Mouse (Mus musculus): ENCODE measurements at regions not wholly inside any gene's neighbourhood (a gene's known extent, or its start where the extent isn't known, plus 50 kb on each side); places are given as distances from the start of the nearest gene placed in this dataset.

DNA sequence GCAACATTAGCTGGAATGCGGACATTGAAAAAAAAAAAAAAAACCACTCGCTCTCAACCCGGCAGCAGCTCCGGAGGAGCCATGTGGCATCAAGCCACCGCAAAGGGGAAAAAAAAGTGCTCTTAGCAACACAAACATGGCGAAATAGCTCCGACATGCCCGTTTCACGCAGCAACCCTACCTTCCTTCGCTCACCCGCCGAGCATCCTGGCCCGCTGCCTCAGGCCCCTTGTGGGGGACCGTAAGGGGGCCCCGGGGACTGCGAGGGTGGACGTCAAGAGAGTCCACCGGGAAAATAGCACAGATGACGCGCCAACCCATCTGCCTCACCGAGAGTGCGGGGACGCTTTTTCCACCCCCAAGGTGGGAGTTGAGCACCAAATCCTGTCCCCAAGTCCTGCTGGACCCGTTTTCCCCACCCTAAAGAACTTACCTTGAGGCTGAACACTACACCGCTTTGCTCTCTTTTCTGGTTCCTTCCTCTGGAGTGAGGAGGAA, 180.8 kb upstream of the Mkln1 start:
- peak overlapping the region; percentile 100 for H3K4me2 ChIP-seq (ENCODE audit: low read depth, low read length)
- H3K9me3 ChIP-seq (ENCODE audit: control insufficient read depth, low read length) = no peaks in the 10 kb centered on the region
- H3K4me3 ChIP-seq (ENCODE audit: low read depth, low read length) = peak overlapping the region; percentile 70
- no peak overlapping the region for H3K9ac ChIP-seq (replicated peaks; ENCODE audit: low read depth, low read length)
- under 1% methylated on average over 24 of the region's 25 CpGs for WGBS
- peaks cover 26% of the 10 kb centered on the region for H3K4me1 ChIP-seq (ENCODE audit: control insufficient read depth, insufficient read depth, low read length)
- H3K27ac ChIP-seq (ENCODE audit: low read depth, low read length) = no peak overlapping the region
- H3K27me3 ChIP-seq (ENCODE audit: control insufficient read depth, insufficient read depth, low read length) = peaks cover 32% of the 10 kb centered on the region
- no peak for ATAC-seq (ENCODE audit: low read depth)
- no peaks in the 10 kb centered on the region for H3K36me3 ChIP-seq (ENCODE audit: control insufficient read depth, insufficient read depth, low read length)

DNA sequence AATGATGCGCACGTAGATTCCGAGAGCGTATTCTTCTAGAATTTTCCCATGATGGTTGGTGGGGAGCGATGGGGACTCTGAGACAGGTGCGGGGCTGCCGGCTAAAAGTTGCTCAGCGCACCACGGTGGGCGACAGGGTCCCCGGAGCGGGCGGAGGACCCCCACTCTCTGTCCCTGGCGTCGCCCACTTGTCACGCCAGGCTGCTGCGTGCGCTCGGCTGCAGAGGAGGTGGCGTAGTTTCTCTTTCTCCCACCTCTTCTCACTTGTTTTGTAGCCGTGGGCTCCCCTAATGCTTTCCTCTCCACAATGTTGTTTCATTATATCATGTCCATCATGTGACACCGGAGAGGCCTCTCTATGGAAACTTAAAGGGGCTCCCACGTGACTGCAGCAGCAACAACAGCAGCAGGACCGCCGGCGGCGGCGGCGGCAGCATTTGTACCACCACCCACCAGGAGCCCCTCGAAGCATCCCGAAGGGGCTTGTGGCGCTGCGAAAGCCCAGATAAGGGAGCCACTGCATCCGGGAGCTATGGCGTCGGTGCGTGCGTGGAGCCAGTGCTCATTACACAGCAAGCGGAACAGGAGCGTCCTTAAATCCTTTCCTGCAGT, 180.3 kb upstream of the Mkln1 start:
- H3K36me3 ChIP-seq (ENCODE audit: control insufficient read depth, insufficient read depth, low read length) = no peaks in the 10 kb centered on the region
- no peaks in the 10 kb centered on the region for H3K9me3 ChIP-seq (ENCODE audit: control insufficient read depth, low read length)
- peak overlapping the region; percentile 42; the same call in 1 of the 2 replicates for H3K9ac ChIP-seq (replicated peaks; ENCODE audit: low read depth, low read length)
- H3K4me3 ChIP-seq (ENCODE audit: low read depth, low read length) = peak overlapping the region; percentile 70
- no peak for ATAC-seq (ENCODE audit: low read depth)
- H3K27ac ChIP-seq (ENCODE audit: low read depth, low read length) = no peak overlapping the region
- 0% methylated on average over 40 of the region's 40 CpGs for WGBS
- H3K4me2 ChIP-seq (ENCODE audit: low read depth, low read length) = peak overlapping the region; percentile 100
- H3K4me1 ChIP-seq (ENCODE audit: control insufficient read depth, insufficient read depth, low read length) = peaks cover 26% of the 10 kb centered on the region
- H3K27me3 ChIP-seq (ENCODE audit: control insufficient read depth, insufficient read depth, low read length) = peaks cover 32% of the 10 kb centered on the region

DNA sequence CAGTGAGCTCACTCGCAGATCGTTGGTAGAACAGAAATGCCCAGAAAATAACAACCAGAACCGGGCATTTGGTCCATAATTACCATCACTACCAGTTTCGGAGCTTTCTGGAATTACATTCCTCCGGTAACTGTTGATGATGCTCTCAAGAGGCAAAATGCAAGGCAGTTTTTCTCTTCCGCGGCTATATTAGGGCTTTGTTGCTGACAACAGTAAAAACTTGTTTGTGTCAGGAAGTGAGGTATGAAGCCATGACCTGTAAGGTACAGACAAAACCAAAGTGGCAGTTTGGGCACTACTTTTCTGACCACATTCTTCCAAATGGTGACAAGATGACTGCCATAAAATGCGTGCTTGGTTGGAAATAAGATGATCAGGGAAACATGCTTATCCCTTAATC, 179.7 kb upstream of the Mkln1 start:
- H3K27me3 ChIP-seq (ENCODE audit: control insufficient read depth, insufficient read depth, low read length) = peaks cover 32% of the 10 kb centered on the region
- no peak overlapping the region for H3K27ac ChIP-seq (ENCODE audit: low read depth, low read length)
- H3K9ac ChIP-seq (replicated peaks; ENCODE audit: low read depth, low read length) = peak overlapping the region; percentile 42; the same call in 1 of the 2 replicates
- WGBS = 31% methylated on average over 8 of the region's 8 CpGs
- H3K4me2 ChIP-seq (ENCODE audit: low read depth, low read length) = peak overlapping the region; percentile 100
- H3K36me3 ChIP-seq (ENCODE audit: control insufficient read depth, insufficient read depth, low read length) = no peaks in the 10 kb centered on the region
- no peak for ATAC-seq (ENCODE audit: low read depth)
- peaks cover 26% of the 10 kb centered on the region for H3K4me1 ChIP-seq (ENCODE audit: control insufficient read depth, insufficient read depth, low read length)
- no peaks in the 10 kb centered on the region for H3K9me3 ChIP-seq (ENCODE audit: control insufficient read depth, low read length)
- H3K4me3 ChIP-seq (ENCODE audit: low read depth, low read length) = peak overlapping the region; percentile 70

DNA sequence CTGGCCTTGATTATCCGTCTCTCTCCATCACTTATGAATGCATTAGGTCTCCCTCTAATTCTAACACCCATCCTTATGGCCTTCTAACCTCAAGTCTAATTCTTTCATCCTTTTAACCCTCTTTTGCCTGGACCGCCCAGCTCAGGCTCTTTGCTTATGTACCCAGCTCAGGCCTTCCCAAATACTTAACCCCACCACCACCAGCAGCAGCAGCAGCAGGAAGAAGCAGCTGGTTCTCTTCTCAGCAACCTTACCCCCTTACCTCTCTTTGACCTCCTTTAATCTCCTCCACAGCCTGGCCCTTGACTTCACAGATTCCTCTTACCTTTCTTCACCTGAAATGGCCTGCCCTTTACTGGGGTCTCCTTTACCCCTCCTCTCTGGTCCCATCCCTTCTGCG, 178.8 kb upstream of the Mkln1 start:
- H3K9ac ChIP-seq (replicated peaks; ENCODE audit: low read depth, low read length) = no peak overlapping the region
- peak overlapping the region; percentile 28 for H3K4me3 ChIP-seq (ENCODE audit: low read depth, low read length)
- WGBS = 38% methylated on average over 3 of the region's 3 CpGs
- no peaks in the 10 kb centered on the region for H3K36me3 ChIP-seq (ENCODE audit: control insufficient read depth, insufficient read depth, low read length)
- H3K9me3 ChIP-seq (ENCODE audit: control insufficient read depth, low read length) = no peaks in the 10 kb centered on the region
- H3K27me3 ChIP-seq (ENCODE audit: control insufficient read depth, insufficient read depth, low read length) = peaks cover 32% of the 10 kb centered on the region
- H3K4me2 ChIP-seq (ENCODE audit: low read depth, low read length) = peak overlapping the region; percentile 57
- ATAC-seq (ENCODE audit: low read depth) = no peak
- peaks cover 26% of the 10 kb centered on the region for H3K4me1 ChIP-seq (ENCODE audit: control insufficient read depth, insufficient read depth, low read length)
- H3K27ac ChIP-seq (ENCODE audit: low read depth, low read length) = no peak overlapping the region

DNA sequence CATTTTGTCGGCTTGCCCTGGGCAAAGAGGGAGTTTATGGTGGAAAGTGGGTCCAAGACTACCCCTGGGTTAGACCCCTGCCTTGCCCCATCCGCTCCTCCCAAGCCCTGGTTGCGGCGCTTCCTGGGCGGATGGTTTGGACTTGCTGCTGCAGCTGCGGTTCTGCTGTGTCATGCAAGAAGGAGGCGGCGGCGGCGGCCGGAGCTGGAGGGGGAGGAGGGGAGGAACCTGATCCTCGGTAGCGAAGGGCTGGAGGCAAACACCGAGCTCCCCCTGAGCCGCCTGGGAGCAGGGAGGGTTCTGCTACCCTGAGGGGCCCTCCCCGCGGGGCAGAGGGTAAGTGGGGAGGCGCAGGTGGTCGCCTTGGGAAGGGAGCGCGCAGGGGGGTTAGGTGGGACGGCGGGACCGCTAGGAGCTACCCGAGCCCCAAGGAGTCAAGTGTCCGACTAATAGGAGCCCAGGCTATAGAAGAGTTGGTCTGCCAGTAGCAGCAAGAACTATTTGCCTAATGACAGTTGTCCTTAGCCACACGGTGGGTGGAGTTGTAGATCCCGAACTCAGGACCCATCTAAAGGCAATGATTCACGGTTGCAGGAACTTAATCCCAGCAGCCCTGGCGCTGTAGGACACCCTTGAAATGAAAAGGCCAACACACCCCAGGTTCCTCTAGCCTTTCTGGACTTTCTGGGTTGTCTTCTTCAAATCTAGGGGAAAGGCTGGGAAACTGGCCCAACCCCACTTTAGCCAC, 178.2 kb upstream of the Mkln1 start:
- H3K4me1 ChIP-seq (ENCODE audit: control insufficient read depth, insufficient read depth, low read length) = peaks cover 26% of the 10 kb centered on the region

DNA sequence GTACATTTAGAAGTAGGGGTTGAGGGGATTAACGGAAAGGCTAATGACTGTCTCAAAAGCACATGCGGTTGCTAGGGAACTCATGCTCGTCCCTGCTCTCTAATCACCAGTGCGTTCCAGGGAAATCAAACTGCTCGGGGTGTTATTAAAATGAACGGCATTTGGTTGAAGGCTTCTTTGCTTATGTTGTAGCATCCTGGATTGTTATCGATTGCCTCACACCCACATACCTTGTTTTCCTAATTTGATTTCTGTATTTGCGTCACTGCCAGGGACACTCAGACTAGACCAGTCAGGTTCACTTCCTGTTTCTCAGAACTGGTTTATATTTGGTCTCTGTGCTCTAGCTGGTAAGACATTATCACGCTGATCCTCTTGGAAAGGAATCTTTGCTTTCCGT, 177.0 kb upstream of the Mkln1 start:
- Histone ChIP-seq H3K4me3 (ENCODE audit: low read depth, low read length) (no peak overlapping the region), H3K9ac (replicated peaks; ENCODE audit: low read depth, low read length) (no peak overlapping the region), H3K27ac (ENCODE audit: low read depth, low read length) (no peak overlapping the region), H3K36me3 (ENCODE audit: control insufficient read depth, insufficient read depth, low read length) (no peaks in the 10 kb centered on the region), H3K4me1 (ENCODE audit: control insufficient read depth, insufficient read depth, low read length) (peaks cover 26% of the 10 kb centered on the region), H3K27me3 (ENCODE audit: control insufficient read depth, insufficient read depth, low read length) (peaks cover 32% of the 10 kb centered on the region), H3K9me3 (ENCODE audit: control insufficient read depth, low read length) (no peaks in the 10 kb centered on the region), H3K4me2 (ENCODE audit: low read depth, low read length) (peak overlapping the region; percentile 22; the same call in 1 of the 2 replicates)
- no peak for ATAC-seq (ENCODE audit: low read depth)
- 21% methylated on average over 10 of the region's 10 CpGs for WGBS

More for the DNA sequence above, 178.2 kb upstream of the Mkln1 start:
- Histone ChIP-seq H3K4me3 (ENCODE audit: low read depth, low read length) (peak overlapping the region; percentile 28), H3K9ac (replicated peaks; ENCODE audit: low read depth, low read length) (0 out of 2 replicates have a peak overlapping the region, but pooled peaks have one; percentile 46), H3K4me2 (ENCODE audit: low read depth, low read length) (peak overlapping the region; percentile 57), H3K9me3 (ENCODE audit: control insufficient read depth, low read length) (no peaks in the 10 kb centered on the region), H3K27ac (ENCODE audit: low read depth, low read length) (no peak overlapping the region), H3K36me3 (ENCODE audit: control insufficient read depth, insufficient read depth, low read length) (no peaks in the 10 kb centered on the region), H3K27me3 (ENCODE audit: control insufficient read depth, insufficient read depth, low read length) (peaks cover 32% of the 10 kb centered on the region)
- 2% methylated on average over 30 of the region's 30 CpGs for WGBS
- ATAC-seq (ENCODE audit: low read depth) = no peak

DNA sequence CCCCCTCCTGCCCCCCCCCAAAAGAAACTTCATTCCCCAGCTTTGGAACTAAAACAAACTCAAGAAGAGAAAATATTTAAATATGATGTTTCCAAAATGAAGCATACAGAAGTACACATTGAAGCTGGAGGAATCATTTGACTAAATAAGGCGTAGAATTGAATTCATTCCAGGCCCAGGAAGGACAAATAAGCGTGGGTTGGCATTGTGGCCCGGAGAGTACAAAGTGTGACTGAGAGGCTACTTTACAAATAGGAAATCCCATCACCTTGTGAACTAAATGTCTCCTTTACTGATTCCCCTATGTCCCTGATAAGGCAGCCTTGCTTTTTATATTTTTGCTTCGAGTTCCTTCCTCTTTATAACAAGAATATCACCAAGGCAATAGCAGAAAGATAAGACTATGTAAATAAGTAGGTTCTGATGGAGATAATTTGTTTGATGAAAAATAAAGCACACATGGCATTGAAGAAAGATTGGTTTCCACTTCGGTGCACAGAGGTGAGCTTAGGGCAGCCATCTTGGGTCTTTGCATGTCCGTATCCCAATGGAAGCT, 176.4 kb upstream of the Mkln1 start:
- H3K9ac ChIP-seq (replicated peaks; ENCODE audit: low read depth, low read length) = no peak overlapping the region
- H3K27ac ChIP-seq (ENCODE audit: low read depth, low read length) = no peak overlapping the region
- H3K27me3 ChIP-seq (ENCODE audit: control insufficient read depth, insufficient read depth, low read length) = peaks cover 28% of the 10 kb centered on the region
- 81% methylated on average over 6 of the region's 6 CpGs for WGBS
- H3K4me2 ChIP-seq (ENCODE audit: low read depth, low read length) = peak overlapping the region; percentile 22; the same call in 1 of the 2 replicates
- no peaks in the 10 kb centered on the region for H3K9me3 ChIP-seq (ENCODE audit: control insufficient read depth, low read length)
- H3K36me3 ChIP-seq (ENCODE audit: control insufficient read depth, insufficient read depth, low read length) = no peaks in the 10 kb centered on the region
- ATAC-seq (ENCODE audit: low read depth) = no peak
- peaks cover 24% of the 10 kb centered on the region for H3K4me1 ChIP-seq (ENCODE audit: control insufficient read depth, insufficient read depth, low read length)
- no peak overlapping the region for H3K4me3 ChIP-seq (ENCODE audit: low read depth, low read length)

DNA sequence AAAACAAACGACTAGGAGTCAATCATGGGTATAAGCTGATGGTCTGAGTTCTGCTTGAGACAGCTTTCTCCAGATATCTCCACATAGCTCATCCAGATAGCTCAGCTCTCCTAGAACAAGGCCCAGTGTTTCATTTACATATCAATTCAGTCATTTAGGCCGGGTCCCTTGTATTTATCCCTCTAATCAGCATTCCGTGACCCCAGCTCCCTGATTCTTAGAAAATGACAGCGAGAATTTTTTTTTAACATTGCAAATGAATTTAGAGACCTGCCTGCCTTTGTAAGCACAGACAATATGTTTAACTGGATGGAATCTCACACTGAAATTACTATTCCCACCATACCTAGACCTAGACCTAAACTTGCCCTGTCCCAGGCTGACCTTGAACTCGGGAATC, 171.1 kb upstream of the Mkln1 start:
- H3K4me3 ChIP-seq (ENCODE audit: low read depth, low read length) = no peak overlapping the region
- no peaks in the 10 kb centered on the region for H3K27me3 ChIP-seq (ENCODE audit: control insufficient read depth, insufficient read depth, low read length)
- no peaks in the 10 kb centered on the region for H3K9me3 ChIP-seq (ENCODE audit: control insufficient read depth, low read length)
- no peak overlapping the region for H3K27ac ChIP-seq (ENCODE audit: low read depth, low read length)
- no peaks in the 10 kb centered on the region for H3K36me3 ChIP-seq (ENCODE audit: control insufficient read depth, insufficient read depth, low read length)
- H3K9ac ChIP-seq (replicated peaks; ENCODE audit: low read depth, low read length) = no peak overlapping the region
- no peak overlapping the region for H3K4me2 ChIP-seq (ENCODE audit: low read depth, low read length)
- no peak for ATAC-seq (ENCODE audit: low read depth)
- 43% methylated on average over 5 of the region's 5 CpGs for WGBS
- H3K4me1 ChIP-seq (ENCODE audit: control insufficient read depth, insufficient read depth, low read length) = no peaks in the 10 kb centered on the region

DNA sequence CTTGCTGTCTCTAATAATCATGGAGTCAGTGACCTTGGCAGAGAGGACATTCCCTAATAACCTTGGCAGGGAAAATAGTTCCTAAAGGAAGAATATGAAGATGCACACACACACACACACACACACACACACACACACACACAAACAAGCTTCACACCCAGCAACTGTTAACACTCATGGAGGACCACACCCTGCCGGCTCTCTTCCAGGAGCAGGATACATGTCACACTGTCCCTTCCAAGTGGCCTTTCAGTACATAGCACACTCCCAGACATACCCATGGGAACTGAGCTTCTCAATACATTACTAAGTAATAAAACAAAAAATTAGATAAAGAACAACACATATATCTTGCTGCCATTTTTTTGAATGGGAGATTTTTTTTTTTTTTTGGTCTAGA, 170.5 kb upstream of the Mkln1 start:
- no peak for ATAC-seq (ENCODE audit: low read depth)
- Histone ChIP-seq H3K4me3 (ENCODE audit: low read depth, low read length) (no peak overlapping the region), H3K9me3 (ENCODE audit: control insufficient read depth, low read length) (no peaks in the 10 kb centered on the region), H3K36me3 (ENCODE audit: control insufficient read depth, insufficient read depth, low read length) (no peaks in the 10 kb centered on the region), H3K27ac (ENCODE audit: low read depth, low read length) (no peak overlapping the region), H3K27me3 (ENCODE audit: control insufficient read depth, insufficient read depth, low read length) (no peaks in the 10 kb centered on the region), H3K4me1 (ENCODE audit: control insufficient read depth, insufficient read depth, low read length) (peaks cover under 1% of the 10 kb centered on the region; the same call in 1 of the 2 replicates), H3K4me2 (ENCODE audit: low read depth, low read length) (no peak overlapping the region), H3K9ac (replicated peaks; ENCODE audit: low read depth, low read length) (no peak overlapping the region)
- WGBS = 83% methylated on average over 1 of the region's 1 CpGs
